Comparison of ENCODE assay signal across 7 mouse cellular contexts in genomic region chr8:71856630-71857328, GRCm38 (mm10). TPM values are rescaled to one million over a fixed set of nuclear protein-coding genes. Genes with fewer than 3 reads are reported as not detected.
A peak's percentile ranks its signal among the peaks of the same experiment; 100 is the strongest.
DNase-seq lines count a peak whose midpoint lies in the region; ATAC-seq and TF ChIP-seq lines count a peak whose summit lies in the region.
"Not testable (repeated sequence)": the region's sequence is repeated elsewhere in the genome, so short reads cannot be mapped to it uniquely, and the experiment has no call there.

No protein-coding gene starts in this region.

- not testable (repeated sequence) for TF ChIP-seq CTCF in midbrain, postnatal 0 days (IDR thresholded peaks at IDR 0.05)

- not testable (repeated sequence) for H3K9ac ChIP-seq in embryonic facial prominence, embryonic 13.5 days; heart, embryonic 11.5 days (ENCODE audit: low read depth, low read length); hindbrain, embryonic 12.5 days; kidney, embryonic 15.5 days; lung, embryonic 15.5 days; midbrain, postnatal 0 days (replicated peaks; ENCODE audit: low read length, poor library complexity, severe bottlenecking); stomach, embryonic 15.5 days

- not testable (repeated sequence) for H3K27me3 ChIP-seq in embryonic facial prominence, embryonic 13.5 days; heart, embryonic 11.5 days (ENCODE audit: control insufficient read depth, insufficient read depth, low read length); hindbrain, embryonic 12.5 days; kidney, embryonic 15.5 days; lung, embryonic 15.5 days; midbrain, postnatal 0 days (ENCODE audit: insufficient read depth, low read length); stomach, embryonic 15.5 days (replicated peaks)

- not testable (repeated sequence) for H3K36me3 ChIP-seq in embryonic facial prominence, embryonic 13.5 days; heart, embryonic 11.5 days (ENCODE audit: control insufficient read depth, insufficient read depth, low read length); hindbrain, embryonic 12.5 days; kidney, embryonic 15.5 days; lung, embryonic 15.5 days; midbrain, postnatal 0 days (ENCODE audit: insufficient read depth, low read length); stomach, embryonic 15.5 days

- DNase-seq in midbrain, postnatal 0 days (ENCODE audit: low spot score), result not testable (repeated sequence)

- H3K4me1 ChIP-seq in embryonic facial prominence, embryonic 13.5 days; heart, embryonic 11.5 days (ENCODE audit: control insufficient read depth, insufficient read depth, low read length); hindbrain, embryonic 12.5 days; kidney, embryonic 15.5 days; lung, embryonic 15.5 days; midbrain, postnatal 0 days (ENCODE audit: insufficient read depth, low read length); stomach, embryonic 15.5 days: not testable (repeated sequence)

- 78% methylated on average over 9 of the region's 10 CpGs for WGBS in embryonic facial prominence, embryonic 13.5 days
- WGBS in heart, embryonic 11.5 days (ENCODE audit: insufficient replicate concordance), result 74% methylated on average over 9 of the region's 10 CpGs
- 81% methylated on average over 9 of the region's 10 CpGs for WGBS in hindbrain, embryonic 12.5 days
- 82% methylated on average over 9 of the region's 10 CpGs for WGBS in kidney, embryonic 15.5 days
- 80% methylated on average over 9 of the region's 10 CpGs for WGBS in lung, embryonic 15.5 days
- WGBS in midbrain, postnatal 0 days, result 80% methylated on average over 9 of the region's 10 CpGs
- 73% methylated on average over 9 of the region's 10 CpGs for WGBS in stomach, embryonic 15.5 days

- H3K4me3 ChIP-seq in embryonic facial prominence, embryonic 13.5 days; heart, embryonic 11.5 days (ENCODE audit: low read depth, low read length); hindbrain, embryonic 12.5 days; kidney, embryonic 15.5 days (replicated peaks); lung, embryonic 15.5 days; midbrain, postnatal 0 days (ENCODE audit: low read depth, low read length); stomach, embryonic 15.5 days (replicated peaks): not testable (repeated sequence)

- H3K4me2 ChIP-seq in embryonic facial prominence, embryonic 13.5 days; heart, embryonic 11.5 days; hindbrain, embryonic 12.5 days (replicated peaks); kidney, embryonic 15.5 days; lung, embryonic 15.5 days; midbrain, postnatal 0 days (ENCODE audit: low read depth, low read length, poor library complexity, severe bottlenecking); stomach, embryonic 15.5 days: not testable (repeated sequence)

- H3K27ac ChIP-seq in embryonic facial prominence, embryonic 13.5 days; heart, embryonic 11.5 days (ENCODE audit: low read depth, low read length); hindbrain, embryonic 12.5 days; kidney, embryonic 15.5 days; lung, embryonic 15.5 days; midbrain, postnatal 0 days (ENCODE audit: low read depth, low read length); stomach, embryonic 15.5 days: not testable (repeated sequence)

- H3K9me3 ChIP-seq in embryonic facial prominence, embryonic 13.5 days; heart, embryonic 11.5 days (replicated peaks; ENCODE audit: control insufficient read depth, low read length); hindbrain, embryonic 12.5 days (replicated peaks); kidney, embryonic 15.5 days (replicated peaks); lung, embryonic 15.5 days; midbrain, postnatal 0 days (ENCODE audit: low read length); stomach, embryonic 15.5 days: not testable (repeated sequence)

- peak; percentile 52; the same call in 1 of the 2 replicates for ATAC-seq in embryonic facial prominence, embryonic 13.5 days (ENCODE audit: insufficient number of reproducible peaks, insufficient read depth, low FRiP score, low TSS enrichment, low read depth)
- peak; percentile 61 for ATAC-seq in heart, embryonic 11.5 days (replicated peaks; ENCODE audit: insufficient number of reproducible peaks, low FRiP score, low TSS enrichment)
- ATAC-seq in hindbrain, embryonic 12.5 days (ENCODE audit: low FRiP score), result peak; percentile 74
- 0 out of 2 replicates have a peak, but pooled peaks have one; percentile 36 for ATAC-seq in kidney, embryonic 15.5 days (replicated peaks; ENCODE audit: low FRiP score)
- ATAC-seq in lung, embryonic 15.5 days (ENCODE audit: borderline replicate concordance, extremely low read depth, low FRiP score, low TSS enrichment), result 0 out of 2 replicates have a peak, but pooled peaks have one; percentile 35
- peak; percentile 71 for ATAC-seq in midbrain, postnatal 0 days (ENCODE audit: low FRiP score)
- 0 out of 2 replicates have a peak, but pooled peaks have one; percentile 35 for ATAC-seq in stomach, embryonic 15.5 days (ENCODE audit: insufficient read depth, low FRiP score, low read depth)

RNA-seq across cellular contexts. Expression of gene Zfp709, which starts 25.0 kb away (rescaled TPM):
- 7.7 and 8.4 TPM in 2 replicates for polyA plus RNA-seq in embryonic facial prominence, embryonic 13.5 days (2015; fragmentation: Nextera tagmentation; extraction: Ambion mirVana)
- polyA plus RNA-seq in heart, embryonic 11.5 days (2014; fragmentation: Nextera tagmentation; extraction: Ambion mirVana), result 5.6 and 5.9 TPM in 2 replicates
- 7.2 and 8.0 TPM in 2 replicates for polyA plus RNA-seq in hindbrain, embryonic 12.5 days (2016; fragmentation: Nextera tagmentation; extraction: Ambion mirVana)
- 6.4 and 6.6 TPM in 2 replicates for polyA plus RNA-seq in kidney, embryonic 15.5 days (2015; fragmentation: Nextera tagmentation; extraction: Ambion mirVana)
- polyA plus RNA-seq in lung, embryonic 15.5 days (2015; fragmentation: Nextera tagmentation; extraction: Ambion mirVana), result 6.5 and 6.8 TPM in 2 replicates
- 9.0 and 12.0 TPM in 2 replicates for total RNA-seq in midbrain, postnatal 0 days (2014; rRNA removed)
- polyA plus RNA-seq in midbrain, postnatal 0 days (2015; fragmentation: Nextera tagmentation; extraction: Ambion mirVana), result 5.6 and 6.0 TPM in 2 replicates
- 5.3 and 6.2 TPM in 2 replicates for polyA plus RNA-seq in stomach, embryonic 15.5 days (2015; fragmentation: Nextera tagmentation; extraction: Ambion mirVana)

RNA-seq across cellular contexts. Expression of gene Zfp882, which starts 51.6 kb away (rescaled TPM):
- 8.9 and 10.2 TPM in 2 replicates for polyA plus RNA-seq in embryonic facial prominence, embryonic 13.5 days (2015; fragmentation: Nextera tagmentation; extraction: Ambion mirVana)
- 2.4 and 3.1 TPM in 2 replicates for polyA plus RNA-seq in heart, embryonic 11.5 days (2014; fragmentation: Nextera tagmentation; extraction: Ambion mirVana)
- 13.0 and 13.6 TPM in 2 replicates for polyA plus RNA-seq in hindbrain, embryonic 12.5 days (2016; fragmentation: Nextera tagmentation; extraction: Ambion mirVana)
- polyA plus RNA-seq in kidney, embryonic 15.5 days (2015; fragmentation: Nextera tagmentation; extraction: Ambion mirVana), result 6.8 and 7.3 TPM in 2 replicates
- 6.6 and 7.6 TPM in 2 replicates for polyA plus RNA-seq in lung, embryonic 15.5 days (2015; fragmentation: Nextera tagmentation; extraction: Ambion mirVana)
- 14.6 and 19.6 TPM in 2 replicates for total RNA-seq in midbrain, postnatal 0 days (2014; rRNA removed)
- 6.3 and 6.8 TPM in 2 replicates for polyA plus RNA-seq in midbrain, postnatal 0 days (2015; fragmentation: Nextera tagmentation; extraction: Ambion mirVana)
- polyA plus RNA-seq in stomach, embryonic 15.5 days (2015; fragmentation: Nextera tagmentation; extraction: Ambion mirVana), result 5.1 and 5.3 TPM in 2 replicates

RNA-seq across cellular contexts. Expression of gene Zfp617, which starts 51.7 kb away (rescaled TPM):
- 25.9 and 28.1 TPM in 2 replicates for polyA plus RNA-seq in embryonic facial prominence, embryonic 13.5 days (2015; fragmentation: Nextera tagmentation; extraction: Ambion mirVana)
- 34.4 and 36.4 TPM in 2 replicates for polyA plus RNA-seq in heart, embryonic 11.5 days (2014; fragmentation: Nextera tagmentation; extraction: Ambion mirVana)
- polyA plus RNA-seq in hindbrain, embryonic 12.5 days (2016; fragmentation: Nextera tagmentation; extraction: Ambion mirVana), result 35.5 and 36.3 TPM in 2 replicates
- polyA plus RNA-seq in kidney, embryonic 15.5 days (2015; fragmentation: Nextera tagmentation; extraction: Ambion mirVana), result 24.8 and 26.1 TPM in 2 replicates
- polyA plus RNA-seq in lung, embryonic 15.5 days (2015; fragmentation: Nextera tagmentation; extraction: Ambion mirVana), result 20.8 and 23.4 TPM in 2 replicates
- total RNA-seq in midbrain, postnatal 0 days (2014; rRNA removed), result 17.6 and 29.1 TPM in 2 replicates
- 19.9 and 21.5 TPM in 2 replicates for polyA plus RNA-seq in midbrain, postnatal 0 days (2015; fragmentation: Nextera tagmentation; extraction: Ambion mirVana)
- polyA plus RNA-seq in stomach, embryonic 15.5 days (2015; fragmentation: Nextera tagmentation; extraction: Ambion mirVana), result 21.9 and 22.1 TPM in 2 replicates
